Mouse (Mus musculus): ENCODE data around the gene Eva1a. TPM values are rescaled to one million over a fixed set of nuclear protein-coding genes. Genes with fewer than 3 reads are reported as not detected.

The Eva1a gene
- polyA plus RNA-seq, 1 experiment from 2014 or later, result 48.0 TPM

GRCm38 (mm10) chr6:82054854-82055253, 14.0 kb downstream of the Eva1a start:
- ChIA-PET CTCF (interaction anchor here (1.1 to 1.5 kb wide), 2 partner anchors 12 to 79 kb away, joined by 4 read pairs; no protein-coding TSS in a partner anchor), POLR2A (interaction anchor here (0.7 kb wide), 1 partner anchor 18 kb away, joined by 3 read pairs; no protein-coding TSS in a partner anchor)
- no peaks in the 10 kb centered on the region for H3K27me3 ChIP-seq
- ATAC-seq, result no peak
- in situ Hi-C loops (cut with MboI; ENCODE audit: low pct_unique_long_range_greater_than_20kb), result no loop called here
- no peak for DNase-seq (ENCODE audit: low read depth, low spot score)
- peak; percentile 66 for TF ChIP-seq CTCF (IDR thresholded peaks at IDR 0.05)

GRCm38 (mm10) chr6:82059896-82060295, 19.1 kb downstream of the Eva1a start:
- ChIA-PET CTCF (interaction anchor here (1.4 kb wide), 1 partner anchor 9 kb away, joined by 3 read pairs; no protein-coding TSS in a partner anchor), POLR2A (no interaction called here)
- in situ Hi-C loops (cut with MboI; ENCODE audit: low pct_unique_long_range_greater_than_20kb), result no loop called here
- DNase-seq (ENCODE audit: low read depth, low spot score) (no peak), ATAC-seq (no peak)
- no peaks in the 10 kb centered on the region for H3K27me3 ChIP-seq
- TF ChIP-seq CTCF (IDR thresholded peaks at IDR 0.05), result no peak

- ChIA-PET CTCF (interaction anchor here (1.3 kb wide), 1 partner anchor 11 kb away, joined by 3 read pairs; no protein-coding TSS in a partner anchor), POLR2A (interaction anchor here (0.7 kb wide), 1 partner anchor 47 kb away, joined by 3 read pairs; no protein-coding TSS in a partner anchor)
- TF ChIP-seq CTCF (IDR thresholded peaks at IDR 0.05), result no peak
- ATAC-seq (no peak), DNase-seq (ENCODE audit: low read depth, low spot score) (no peak)
- in situ Hi-C loops (cut with MboI; ENCODE audit: low pct_unique_long_range_greater_than_20kb), result no loop called here
- no peaks in the 10 kb centered on the region for H3K27me3 ChIP-seq
Measured at GRCm38 (mm10) chr6:82065230-82065629, 24.4 kb downstream of the Eva1a start.

GRCm38 (mm10) chr6:82066515-82067081, 25.8 kb downstream of the Eva1a start:
- TF ChIP-seq CTCF (IDR thresholded peaks at IDR 0.05), result no peak
- ATAC-seq (no peak), DNase-seq (ENCODE audit: low read depth, low spot score) (no peak)
- CTCF ChIA-PET, result interaction anchor here (1.3 kb wide), 1 partner anchor 12 kb away, joined by 3 read pairs; no protein-coding TSS in a partner anchor
- POLR2A ChIA-PET, result no interaction called here
- no peaks in the 10 kb centered on the region for H3K27me3 ChIP-seq
- in situ Hi-C loops (cut with MboI; ENCODE audit: low pct_unique_long_range_greater_than_20kb), result no loop called here

- CTCF ChIA-PET, result interaction anchor here (1.0 kb wide), 1 partner anchor 48 kb away, joined by 3 read pairs; no protein-coding TSS in a partner anchor
- no peak for DNase-seq (ENCODE audit: low read depth, low spot score)
- POLR2A ChIA-PET, result interaction anchor here (0.5 kb wide), 1 partner anchor 49 kb away, joined by 3 read pairs; no protein-coding TSS in a partner anchor
- no peaks in the 10 kb centered on the region for H3K27me3 ChIP-seq
- in situ Hi-C loops (cut with MboI; ENCODE audit: low pct_unique_long_range_greater_than_20kb), result no loop called here
- no peak for ATAC-seq
- no peak for TF ChIP-seq CTCF (IDR thresholded peaks at IDR 0.05)
Measured at GRCm38 (mm10) chr6:82070459-82070858, 29.6 kb downstream of the Eva1a start.

GRCm38 (mm10) chr6:82073011-82073410, 32.2 kb downstream of the Eva1a start:
- POLR2A ChIA-PET, result interaction anchor here (0.8 kb wide), 1 partner anchor 18 kb away, joined by 3 read pairs; no protein-coding TSS in a partner anchor
- in situ Hi-C loops (cut with MboI; ENCODE audit: low pct_unique_long_range_greater_than_20kb), result no loop called here
- no peak for TF ChIP-seq CTCF (IDR thresholded peaks at IDR 0.05)

GRCm38 (mm10) chr6:82073567-82073966, 32.7 kb downstream of the Eva1a start:
- ChIA-PET POLR2A (interaction anchor here (0.8 kb wide), 1 partner anchor 18 kb away, joined by 3 read pairs; no protein-coding TSS in a partner anchor), CTCF (no interaction called here)
- TF ChIP-seq CTCF (IDR thresholded peaks at IDR 0.05), result no peak
- no peaks in the 10 kb centered on the region for H3K27me3 ChIP-seq
- ATAC-seq, result no peak
- DNase-seq (ENCODE audit: low read depth, low spot score), result no peak
- in situ Hi-C loops (cut with MboI; ENCODE audit: low pct_unique_long_range_greater_than_20kb), result no loop called here

More at GRCm38 (mm10) chr6:82073011-82073410, 32.2 kb downstream of the Eva1a start:
- CTCF ChIA-PET, result no interaction called here
- no peak for ATAC-seq
- no peaks in the 10 kb centered on the region for H3K27me3 ChIP-seq
- no peak for DNase-seq (ENCODE audit: low read depth, low spot score)

GRCm38 (mm10) chr6:82076364-82076763, 35.5 kb downstream of the Eva1a start:
- no peak for TF ChIP-seq CTCF (IDR thresholded peaks at IDR 0.05)
- no peak for ATAC-seq

GRCm38 (mm10) chr6:82078875-82079274, 38.0 kb downstream of the Eva1a start:
- ChIA-PET CTCF (interaction anchor here (0.8 to 1.1 kb wide), 2 partner anchors 9 to 11 kb away, joined by 3 to 6 read pairs; no protein-coding TSS in a partner anchor), POLR2A (interaction anchor here (0.6 kb wide), 1 partner anchor 20 kb away, joined by 4 read pairs; no protein-coding TSS in a partner anchor)
- in situ Hi-C loops (cut with MboI; ENCODE audit: low pct_unique_long_range_greater_than_20kb), result no loop called here
- no peaks in the 10 kb centered on the region for H3K27me3 ChIP-seq
- no peak for TF ChIP-seq CTCF (IDR thresholded peaks at IDR 0.05)
- no peak for DNase-seq (ENCODE audit: low read depth, low spot score)
- ATAC-seq, result no peak

More at GRCm38 (mm10) chr6:82076364-82076763, 35.5 kb downstream of the Eva1a start:
- POLR2A ChIA-PET, result interaction anchor here (0.9 kb wide), 1 partner anchor 31 kb away, joined by 3 read pairs; no protein-coding TSS in a partner anchor
- H3K27me3 ChIP-seq, result no peaks in the 10 kb centered on the region
- in situ Hi-C loops (cut with MboI; ENCODE audit: low pct_unique_long_range_greater_than_20kb), result no loop called here
- CTCF ChIA-PET, result interaction anchor here (0.7 to 1.8 kb wide), 3 partner anchors 13 to 43 kb away, joined by 3 to 6 read pairs (median 4); no protein-coding TSS in a partner anchor
- DNase-seq (ENCODE audit: low read depth, low spot score), result no peak

- CTCF ChIA-PET, result interaction anchor here (0.8 kb wide), 1 partner anchor 11 kb away, joined by 4 read pairs; no protein-coding TSS in a partner anchor
- TF ChIP-seq CTCF (IDR thresholded peaks at IDR 0.05), result no peak
- DNase-seq (ENCODE audit: low read depth, low spot score), result no peak
- no peaks in the 10 kb centered on the region for H3K27me3 ChIP-seq
- ATAC-seq, result no peak
- in situ Hi-C loops (cut with MboI; ENCODE audit: low pct_unique_long_range_greater_than_20kb), result no loop called here
- POLR2A ChIA-PET, result interaction anchor here (1.4 kb wide), 1 partner anchor 11 kb away, joined by 3 read pairs; no protein-coding TSS in a partner anchor
Measured at GRCm38 (mm10) chr6:82083655-82084054, 42.8 kb downstream of the Eva1a start.

GRCm38 (mm10) chr6:82084235-82084634, 43.4 kb downstream of the Eva1a start:
- in situ Hi-C loops (cut with MboI; ENCODE audit: low pct_unique_long_range_greater_than_20kb), result no loop called here
- ChIA-PET POLR2A (no interaction called here), CTCF (no interaction called here)
- DNase-seq (ENCODE audit: low read depth, low spot score) (no peak), ATAC-seq (no peak)
- no peaks in the 10 kb centered on the region for H3K27me3 ChIP-seq
- TF ChIP-seq CTCF (IDR thresholded peaks at IDR 0.05), result no peak

Data from Patski (cell line).